ENCODE assay signal across 15 mouse cellular contexts in the genomic region with DNA sequence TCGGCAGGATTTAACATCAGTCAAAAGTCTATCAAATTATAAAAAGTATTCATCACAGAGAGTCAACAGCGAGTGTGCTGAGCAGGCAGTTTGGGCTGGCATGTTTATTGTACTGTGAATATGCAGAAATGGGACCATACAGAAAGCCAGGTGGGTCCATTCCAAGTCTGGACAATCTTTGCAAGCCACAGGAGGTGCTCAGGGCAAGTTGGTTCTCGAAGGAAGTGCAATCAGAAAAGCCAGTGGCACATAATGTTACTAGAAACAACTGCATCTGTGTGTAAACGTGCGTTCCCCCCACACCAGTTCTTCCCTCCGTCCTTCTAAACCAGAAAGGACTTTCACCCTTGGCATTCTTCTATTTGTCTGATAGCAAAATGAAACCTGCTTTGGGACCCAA.
"Had no signal": no experiment of that assay in that cellular context is flagged by ENCODE, and none has a peak within 500 bp of the region (broad histone marks: within the 10 kb centered on the region; RNA-seq: fewer than 3 reads in every experiment).

No protein-coding gene starts in this region.

- DNase-seq: kidney, adult 8-10 months; kidney, postnatal 25 days; layer of hippocampus, adult 9-11 months; layer of hippocampus, postnatal 36 days; midbrain, embryonic 14.5 days; right cerebral cortex, adult 18-20 months; right cerebral cortex, postnatal 25 days; thymus, postnatal 36 days had no signal

- H3K27me3 ChIP-seq: limb, embryonic 15.5 days; neural tube, embryonic 15.5 days had no signal

- ATAC-seq: intestine, postnatal 0 days had no signal

- H3K4me1 ChIP-seq: neural tube, embryonic 15.5 days had no signal

- H3K9me3 ChIP-seq: limb, embryonic 15.5 days; midbrain, embryonic 10.5 days; neural tube, embryonic 15.5 days had no signal

- H3K9ac ChIP-seq: limb, embryonic 15.5 days; liver, embryonic 14.5 days; lung, embryonic 14.5 days; neural tube, embryonic 15.5 days had no signal

- H3K36me3 ChIP-seq: limb, embryonic 15.5 days; midbrain, embryonic 10.5 days; neural tube, embryonic 15.5 days had no signal

- H3K4me2 ChIP-seq: limb, embryonic 15.5 days; neural tube, embryonic 15.5 days had no signal

- H3K4me3 ChIP-seq: limb, embryonic 15.5 days; midbrain, embryonic 10.5 days; myocyte; neural tube, embryonic 15.5 days had no signal

- H3K27ac ChIP-seq: limb, embryonic 15.5 days; liver, embryonic 14.5 days; midbrain, embryonic 10.5 days; neural tube, embryonic 15.5 days had no signal
